Mouse (Mus musculus) hindlimb bud, embryonic 11.5 days (tissue): ENCODE measurements around the gene Rnf5.

Experiments
- DNase-seq: peaks from one replicate; pipeline ENCODE4 v3.0.0-alpha.2; 2012; ENCODE audit warnings: low read depth, low spot score; ENCODE audit errors: extremely low spot score

Rnf5 gene

GRCm38 (mm10) chr17:34635671-34636070 is 32.2 kb upstream of the Rnf5 start:
- no peak for DNase-seq

DNA sequence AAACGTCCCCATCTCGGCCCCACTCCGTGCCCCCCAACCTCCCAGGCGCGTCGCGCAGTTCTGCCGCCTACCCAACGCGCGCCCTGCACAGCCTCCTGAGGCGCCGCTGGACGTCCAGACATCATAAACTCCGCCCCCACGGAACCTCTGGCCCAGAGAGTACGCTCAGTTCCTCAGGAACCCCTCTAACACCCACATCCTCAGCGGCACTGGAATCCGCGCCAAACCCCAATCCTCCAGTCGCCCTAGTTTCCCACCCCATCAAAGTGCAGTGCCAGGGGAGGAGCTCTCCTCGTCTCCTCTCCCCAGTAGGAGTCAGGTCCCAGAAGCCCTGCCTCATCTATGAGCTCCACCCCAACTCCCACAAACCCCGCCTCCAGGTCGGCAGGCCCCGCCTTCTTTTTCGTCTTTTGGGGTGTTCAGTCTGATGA is 28.8 kb upstream of the Rnf5 start:
- no peak for DNase-seq

DNA sequence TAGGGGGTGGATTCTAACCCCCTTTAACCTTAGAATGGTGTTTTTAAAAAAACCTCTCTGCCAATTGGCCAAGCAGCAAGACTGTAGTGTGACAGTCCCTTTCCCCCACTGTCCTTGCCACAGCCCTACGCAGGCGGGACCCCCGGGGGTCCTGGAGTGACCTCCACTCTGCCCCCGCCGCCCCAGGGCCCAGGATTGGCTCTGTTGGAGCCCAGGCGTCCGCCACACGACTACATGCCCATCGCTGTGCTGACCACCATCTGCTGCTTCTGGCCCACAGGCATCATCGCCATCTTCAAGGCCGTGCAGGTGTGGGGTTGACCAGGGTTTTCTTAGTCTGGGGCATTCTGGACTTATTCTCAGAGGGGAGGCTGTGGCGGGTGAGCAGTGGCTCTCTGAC is 28.2 kb upstream of the Rnf5 start:
- DNase-seq: no peak

DNA sequence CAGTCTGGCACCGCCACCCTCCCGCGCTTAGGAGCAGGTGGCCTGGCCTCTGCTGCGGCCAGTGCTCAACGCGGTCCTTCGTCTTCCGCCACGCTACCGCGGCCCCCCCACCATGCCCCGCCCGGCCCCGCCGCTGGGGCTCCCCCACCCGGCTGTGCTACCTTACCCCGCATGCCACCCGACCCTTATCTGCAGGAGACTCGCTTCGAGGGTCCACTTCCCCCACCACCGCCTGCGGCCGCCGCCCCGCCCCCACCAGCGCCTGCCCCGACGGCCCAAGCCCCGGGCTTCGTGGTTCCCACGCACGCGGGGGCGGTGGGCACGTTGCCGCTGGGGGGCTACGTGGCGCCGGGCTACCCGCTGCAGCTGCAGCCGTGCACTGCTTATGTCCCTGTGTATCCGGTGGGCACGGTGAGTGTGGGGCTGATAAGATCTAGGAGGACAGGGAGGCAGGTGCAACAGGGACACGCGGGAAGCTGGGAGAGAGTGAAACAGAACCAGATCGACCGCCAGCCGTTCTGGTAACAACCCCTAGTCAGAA is 27.3 kb upstream of the Rnf5 start:
- no peak for DNase-seq

DNA sequence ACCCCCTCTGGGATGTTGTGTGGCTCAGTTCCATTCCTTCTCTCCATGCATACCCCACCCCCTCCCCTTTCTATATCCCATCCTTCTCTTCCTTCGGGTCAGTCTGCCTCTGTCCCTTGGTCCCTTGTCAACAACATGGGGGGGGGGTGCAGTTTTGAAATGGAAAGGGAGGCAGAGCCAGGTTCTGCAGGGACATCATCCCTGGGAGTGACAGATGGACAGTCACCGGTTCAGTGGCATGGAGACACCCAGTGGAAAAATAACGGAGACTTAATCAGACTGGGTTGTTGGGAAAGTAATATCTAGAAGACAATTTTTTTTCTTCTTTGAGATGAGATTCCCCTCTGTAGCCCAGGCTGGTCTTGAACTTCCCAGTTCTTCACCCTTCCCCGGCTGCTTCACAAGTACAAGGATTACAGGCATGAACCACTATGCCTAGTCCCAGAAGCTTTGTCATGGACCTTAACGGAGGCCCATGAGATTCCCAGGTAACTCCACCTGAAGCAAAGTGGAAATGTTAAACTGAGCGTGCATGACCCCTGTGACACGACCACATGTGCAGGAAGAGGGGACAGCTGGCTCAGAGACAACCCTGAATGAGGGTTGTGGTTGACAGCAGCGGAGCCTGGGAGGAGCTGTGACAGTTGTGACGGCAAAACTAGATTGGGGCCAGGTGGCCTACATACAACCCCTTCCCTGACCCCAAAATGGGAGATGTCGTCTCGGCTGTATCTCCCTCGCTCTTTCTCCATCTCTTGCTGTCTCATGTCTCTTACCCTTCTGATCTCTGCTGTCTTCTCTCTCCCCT is 26.5 kb upstream of the Rnf5 start:
- DNase-seq: no peak

- DNase-seq: no peak
These were observed 25.8 kb upstream of the Rnf5 start, which contains the start of gene Prrt1 for GRCm38 (mm10) chr17:34629221-34629751. Prrt1 (plus strand) TSS chr17:34629533.

DNA sequence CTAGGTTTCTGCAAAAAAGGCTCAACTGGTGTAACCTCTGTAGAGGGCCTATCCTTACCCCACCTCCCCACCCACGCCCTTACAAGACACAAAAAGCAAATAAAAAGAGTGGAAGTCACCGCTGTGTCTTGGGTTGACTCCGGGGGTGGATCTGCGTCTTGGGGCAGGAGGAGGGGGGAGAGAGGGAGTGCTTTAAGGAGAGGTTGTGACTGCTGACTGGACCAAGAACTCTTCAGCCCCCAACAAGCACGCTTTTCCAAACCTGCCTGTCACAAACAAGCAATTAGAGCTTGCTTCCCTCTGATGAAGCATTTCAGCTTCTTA is 25.1 kb upstream of the Rnf5 start:
- DNase-seq: no peak

GRCm38 (mm10) chr17:34627943-34628643 is 24.6 kb upstream of the Rnf5 start, which contains the start of gene Ppt2:
Ppt2 (minus strand) TSS chr17:34628510.
- DNase-seq: no peak

DNA sequence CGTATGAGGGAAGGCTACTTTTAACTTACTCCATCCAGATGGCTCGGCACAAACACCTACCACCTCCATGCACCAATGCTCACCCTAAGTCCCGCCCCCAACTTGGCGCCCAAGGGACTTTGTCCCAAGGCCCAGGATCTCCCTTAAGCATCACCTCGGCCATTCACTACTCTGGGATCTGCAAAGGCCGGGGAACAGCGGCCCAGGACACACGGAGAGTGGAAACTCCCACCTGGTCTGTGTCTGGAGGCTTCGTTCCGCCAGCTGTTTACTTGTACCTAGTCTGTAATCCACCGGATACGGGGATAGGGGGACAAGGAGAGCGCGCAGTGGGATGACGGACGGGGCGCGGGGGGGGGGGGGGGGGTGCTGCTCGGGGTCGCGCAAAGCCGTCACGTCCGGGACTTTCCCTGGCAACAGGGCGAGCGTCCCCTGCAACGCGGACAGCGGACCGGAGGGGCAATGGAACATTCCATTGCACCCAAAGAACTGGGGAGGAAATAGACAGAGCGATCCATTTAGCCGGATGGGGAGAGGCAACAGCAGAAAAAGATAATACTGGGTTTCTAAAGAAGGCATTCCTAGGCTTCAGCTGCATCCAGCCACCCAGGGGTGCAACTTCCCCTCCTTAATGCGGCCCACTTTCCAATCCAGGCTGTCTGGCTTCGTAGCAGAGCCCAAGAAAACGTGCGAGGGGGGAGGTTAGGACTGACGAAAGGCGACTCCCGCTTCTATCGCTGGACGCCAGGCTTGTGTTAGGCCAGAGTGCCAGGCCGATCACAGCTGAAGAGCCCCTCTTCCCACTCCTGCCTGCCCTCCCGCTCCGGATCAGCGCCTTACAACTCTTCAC is 23.8 kb upstream of the Rnf5 start:
- peak; percentile 83 for DNase-seq

DNA sequence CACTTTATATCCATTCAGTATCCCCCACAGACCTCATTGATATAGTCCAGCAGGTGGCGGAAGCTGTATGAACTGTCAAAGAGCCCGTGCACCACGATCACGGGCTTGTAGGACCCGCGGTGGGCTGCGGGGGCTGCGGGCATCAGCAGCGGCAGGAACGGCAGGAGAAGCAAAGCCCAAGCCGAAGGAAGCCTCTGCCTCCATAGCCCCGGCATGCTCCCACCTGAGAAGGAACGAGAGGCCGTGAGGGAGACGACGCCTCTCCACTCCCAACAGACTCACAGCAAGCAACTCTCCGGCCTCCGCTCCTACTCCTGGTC is 23.2 kb upstream of the Rnf5 start:
- DNase-seq: no peak

DNA sequence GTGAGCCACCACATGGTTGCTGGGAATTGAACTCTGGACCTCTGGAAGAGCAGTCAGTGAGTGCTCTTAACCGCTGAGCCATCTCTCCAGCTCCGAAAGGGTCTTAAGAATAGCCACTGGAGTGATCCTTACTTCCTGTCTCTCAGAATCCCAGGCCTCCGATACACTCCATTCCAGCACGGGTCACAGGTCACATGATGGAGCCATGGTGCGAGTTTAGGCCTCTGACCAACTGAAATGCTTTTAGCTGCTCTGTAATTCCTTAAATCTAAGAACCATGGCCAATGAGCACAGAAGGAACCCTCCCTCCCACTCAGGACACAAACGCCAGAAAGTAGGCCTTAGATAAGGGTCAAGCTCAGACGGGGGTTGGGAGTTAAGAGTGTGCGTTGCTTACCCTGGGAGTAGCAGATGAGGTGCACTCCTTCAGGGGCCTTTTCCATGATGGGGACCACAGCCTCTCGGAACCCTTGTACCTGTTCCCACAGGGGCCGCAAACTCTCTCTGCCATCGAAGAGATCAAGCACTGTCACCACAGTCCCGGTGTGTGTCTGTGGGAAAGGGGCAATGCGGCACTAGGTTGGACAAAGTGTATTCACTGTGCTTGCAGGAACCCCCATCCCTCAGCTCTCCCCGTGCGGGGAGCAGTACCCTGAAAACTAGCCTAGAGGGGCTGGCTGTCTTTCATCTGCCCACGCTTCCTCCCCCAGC is 22.7 kb upstream of the Rnf5 start:
- no peak for DNase-seq

DNA sequence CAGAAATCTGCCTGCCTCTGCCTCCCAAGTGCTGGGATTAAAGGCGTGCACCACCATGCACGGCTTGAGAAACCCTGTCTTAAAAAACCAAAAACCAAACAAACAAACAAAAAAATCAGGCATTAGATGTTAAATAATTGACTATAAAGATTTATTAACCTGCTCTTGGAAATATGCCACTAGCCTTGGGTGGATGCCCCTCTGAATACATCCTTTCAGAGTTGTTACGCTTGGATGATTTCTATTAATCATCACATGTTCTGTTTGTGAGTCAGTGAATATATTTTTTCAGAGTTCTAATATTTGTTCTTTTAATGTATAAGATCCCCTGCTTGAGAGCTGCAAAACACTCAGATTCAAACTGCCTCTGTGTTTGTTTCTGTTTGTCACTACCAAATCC is 21.5 kb upstream of the Rnf5 start:
- DNase-seq: no peak

DNA sequence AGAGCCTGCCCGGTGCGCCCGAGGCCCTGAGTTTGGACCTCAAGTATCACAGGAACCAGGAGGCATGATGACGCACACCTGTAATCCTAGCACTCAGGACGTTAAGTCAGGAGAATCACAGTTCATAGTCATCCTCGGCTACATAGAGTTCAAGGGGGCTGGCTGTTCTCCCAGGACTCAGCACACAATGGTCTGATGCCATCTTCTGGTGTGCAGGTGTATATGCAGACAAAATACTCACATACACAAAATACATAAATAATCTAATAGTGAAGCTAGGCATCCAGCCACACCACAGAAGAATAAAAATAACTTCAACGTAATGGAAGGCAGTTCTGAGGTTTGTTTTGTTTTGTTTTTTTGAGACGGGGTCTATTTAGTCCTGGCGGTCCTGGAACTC is 19.7 kb upstream of the Rnf5 start:
- DNase-seq: no peak

DNA sequence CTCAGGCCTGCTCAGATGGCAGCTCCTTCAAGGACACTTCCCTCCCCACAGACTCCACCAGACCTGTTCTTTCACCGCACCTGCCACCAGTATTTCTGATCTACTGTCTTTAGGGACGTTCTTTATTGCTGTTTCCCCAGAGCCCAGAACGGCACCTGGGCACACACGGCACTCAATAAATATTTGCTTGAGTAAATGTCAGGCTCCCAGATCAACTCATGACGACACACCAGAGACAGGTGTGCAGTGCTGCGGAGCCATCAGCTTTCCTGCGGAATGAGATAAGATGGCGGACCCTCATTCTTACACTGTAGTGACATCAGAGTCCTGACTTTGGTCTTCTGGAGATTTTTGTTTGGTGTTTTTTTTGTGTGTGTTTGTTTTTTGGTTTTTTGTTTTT is 17.5 kb upstream of the Rnf5 start:
- no peak for DNase-seq

GRCm38 (mm10) chr17:34618999-34619398 is 15.5 kb upstream of the Rnf5 start:
- DNase-seq: no peak

DNA sequence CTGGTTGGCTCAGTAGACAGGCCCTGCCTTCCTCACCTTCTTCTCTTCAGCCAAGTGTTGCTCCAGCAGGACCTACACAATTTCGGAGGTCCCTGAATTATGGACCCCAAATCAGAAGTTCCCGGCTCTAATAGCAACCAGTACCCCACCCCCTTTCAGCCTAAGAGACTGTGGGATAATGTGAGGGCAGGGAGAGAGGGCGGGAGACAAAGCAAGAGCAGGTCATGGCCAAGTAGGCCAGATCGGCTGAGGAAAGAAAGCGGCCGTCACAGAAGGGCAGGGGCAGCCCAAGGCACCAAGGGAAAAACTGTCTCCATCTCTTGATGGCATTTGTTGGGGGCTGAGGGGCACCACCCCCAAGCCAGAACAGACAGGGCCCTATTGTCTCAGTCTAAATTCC is 12.4 kb upstream of the Rnf5 start, which contains the start of gene Egfl8:
TSS of gene Egfl8 (minus strand) at position 101 of the 400 bp plus-strand sequence.
- DNase-seq: no peak

- DNase-seq: no peak
These were observed 10.3 kb upstream of the Rnf5 start for GRCm38 (mm10) chr17:34613830-34614229.

GRCm38 (mm10) chr17:34613054-34613645 is 9.7 kb upstream of the Rnf5 start:
- no peak for DNase-seq

- DNase-seq: no peak
These were observed 7.6 kb upstream of the Rnf5 start for GRCm38 (mm10) chr17:34611050-34611449.

DNA sequence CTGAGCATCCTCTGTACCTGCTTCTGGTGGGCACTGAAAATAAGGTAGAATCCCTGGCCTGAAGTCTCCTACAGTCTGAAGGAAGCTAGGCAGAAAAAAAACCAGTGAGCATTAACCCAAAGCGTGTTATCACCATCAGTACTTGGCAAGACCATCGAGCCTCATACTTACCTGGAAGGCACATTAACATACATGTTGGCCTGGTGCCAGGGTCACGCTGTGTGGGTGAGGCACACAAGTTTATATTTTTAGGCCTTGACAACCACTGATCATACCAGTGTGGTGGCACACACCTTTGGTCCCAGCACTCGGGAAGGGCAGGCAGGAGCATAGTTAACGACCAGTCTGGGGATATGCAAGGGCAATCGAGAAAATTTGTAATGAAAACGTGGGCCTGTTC is 4.5 kb upstream of the Rnf5 start:
- DNase-seq: no peak
